Mouse (Mus musculus) embryonic facial prominence, embryonic 14.5 days (tissue): ENCODE results near the gene Orai3. TPM values are rescaled to one million over a fixed set of nuclear protein-coding genes. Genes with fewer than 3 reads are reported as not detected.
A peak's percentile ranks its signal among the peaks of the same experiment; 100 is the strongest.

ENCODE experiments used
- ATAC-seq: fragments of 200-750 bp; cut with Nextera tagmentation; 2 replicates; pipeline ENCODE4 v1.8.0; 2017; ENCODE audit warnings: low read depth, moderate number of reproducible peaks, moderate TSS enrichment
- DNase-seq: peaks from one replicate; pipeline ENCODE4 v3.0.0-alpha.2; 2015; ENCODE audit warnings: low spot score
- H3K27ac ChIP-seq: fragments of 300-500 bp; sonication (generic); replicated peaks from 2 replicates; pipeline ENCODE4 v1.5.1; 2014; ENCODE audit warnings: low read depth, mild to moderate bottlenecking, low read length, moderate library complexity
- H3K27me3 ChIP-seq: fragments of 300-500 bp; sonication (generic); replicated peaks from 2 replicates; pipeline ENCODE4 v1.6.1; 2014; ENCODE audit warnings: low read length; ENCODE audit not compliant: control insufficient read depth, insufficient read depth
- H3K36me3 ChIP-seq: fragments of 300-500 bp; sonication (generic); 2 replicates; pipeline ENCODE4 v1.6.1; 2014; ENCODE audit warnings: low read length, mixed read lengths; ENCODE audit not compliant: control insufficient read depth, insufficient read depth
- H3K4me1 ChIP-seq: fragments of 300-500 bp; sonication (generic); 2 replicates; pipeline ENCODE4 v1.6.1; 2014; ENCODE audit warnings: antibody characterized with exemption, low read length; ENCODE audit not compliant: control insufficient read depth, insufficient read depth
- H3K4me2 ChIP-seq: fragments of 300-500 bp; sonication (generic); 2 replicates; pipeline ENCODE4 v1.6.1; 2014; ENCODE audit warnings: low read depth, mild to moderate bottlenecking, low read length, moderate library complexity, mixed read lengths
- H3K4me3 ChIP-seq: fragments of 300-500 bp; sonication (generic); 2 replicates; pipeline ENCODE4 v1.5.1; 2014; ENCODE audit warnings: low read depth, mild to moderate bottlenecking, low read length
- H3K9ac ChIP-seq: fragments of 300-500 bp; sonication (generic); 2 replicates; pipeline ENCODE4 v1.6.1; 2014; ENCODE audit warnings: low read depth, mild to moderate bottlenecking, low read length, moderate library complexity, mixed read lengths
- H3K9me3 ChIP-seq: fragments of 300-500 bp; sonication (generic); 2 replicates; pipeline ENCODE4 v1.6.1; 2016; ENCODE audit warnings: low read length; ENCODE audit not compliant: control insufficient read depth
- WGBS: fragments of 180-500 bp; shearing (Covaris S2); extraction: QIAGEN DNeasy Blood & Tissue Kit; methylation state at CpG from one replicate; pipeline ENCODE4 v1.1.7; 2014; 5-methylcytosine and 5-hydroxymethylcytosine counted together
- polyA plus RNA-seq: library from polyadenylated mRNA; unstranded; fragments of >200 nt; fragmentation: Nextera tagmentation; extraction: Ambion mirVana; gene quantifications from 2 replicates; pipeline ENCODE4 v1.2.1, GENCODE M21; 2014

Gene Orai3
- polyA plus RNA-seq, 1 experiment from 2014 or later: 10.4 TPM

DNA sequence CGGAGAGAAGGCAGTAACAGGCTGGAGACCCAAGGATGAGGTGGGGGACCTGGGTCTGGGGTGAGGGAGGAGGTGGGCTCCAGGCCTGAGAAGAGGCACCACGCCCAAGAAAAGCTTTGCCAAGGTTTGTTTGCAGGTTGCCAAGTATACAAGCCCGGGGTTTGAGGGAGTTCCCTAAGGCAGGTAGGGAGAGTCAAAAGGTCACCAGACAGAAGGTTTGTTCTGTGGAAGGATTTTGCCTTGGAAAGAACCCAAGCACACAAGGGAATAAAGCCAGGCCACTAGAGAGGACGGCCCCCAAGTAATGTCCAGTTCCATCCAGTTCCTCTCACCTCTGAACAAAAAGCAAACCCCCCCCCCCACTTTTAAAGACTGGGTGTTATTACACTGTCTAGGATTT lies 41.6 kb downstream of the Orai3 start:
- Histone ChIP-seq H3K4me3 (no peak overlapping the region), H3K4me2 (no peak overlapping the region), H3K27ac (no peak overlapping the region), H3K27me3 (no peaks in the 10 kb centered on the region), H3K9me3 (no peaks in the 10 kb centered on the region), H3K4me1 (no peaks in the 10 kb centered on the region), H3K9ac (no peak overlapping the region), H3K36me3 (peaks cover 38% of the 10 kb centered on the region)
- ATAC-seq (no peak), DNase-seq (no peak)
- 83% methylated on average over 4 of the region's 4 CpGs for WGBS

DNA sequence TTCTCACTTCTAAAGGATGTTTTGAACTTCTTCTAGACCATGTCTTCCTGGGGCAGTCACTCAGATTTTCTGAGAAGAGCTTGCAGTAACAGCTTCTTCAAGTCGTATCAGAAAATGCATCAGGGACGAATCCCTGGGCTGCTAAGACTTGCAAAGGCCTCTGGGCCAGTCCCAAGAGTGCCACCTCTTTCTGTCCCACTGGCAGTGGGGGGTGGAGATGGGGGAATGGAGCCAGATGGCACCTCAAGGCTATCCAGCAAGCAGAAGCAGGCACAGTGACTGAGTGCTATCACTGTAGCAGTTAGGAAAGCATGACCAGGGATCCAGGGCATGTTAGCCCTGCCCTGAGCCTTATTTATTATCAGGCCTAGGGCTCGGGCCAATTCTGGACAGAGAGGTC lies 42.7 kb downstream of the Orai3 start:
- no peak overlapping the region for H3K27ac ChIP-seq
- no peaks in the 10 kb centered on the region for H3K9me3 ChIP-seq
- no peak overlapping the region for H3K4me3 ChIP-seq
- ATAC-seq (no peak), DNase-seq (no peak)
- H3K36me3 ChIP-seq: peaks cover 38% of the 10 kb centered on the region
- WGBS: 85% methylated on average over 3 of the region's 3 CpGs
- no peak overlapping the region for H3K4me2 ChIP-seq
- H3K4me1 ChIP-seq: no peaks in the 10 kb centered on the region
- no peak overlapping the region for H3K9ac ChIP-seq
- no peaks in the 10 kb centered on the region for H3K27me3 ChIP-seq

DNA sequence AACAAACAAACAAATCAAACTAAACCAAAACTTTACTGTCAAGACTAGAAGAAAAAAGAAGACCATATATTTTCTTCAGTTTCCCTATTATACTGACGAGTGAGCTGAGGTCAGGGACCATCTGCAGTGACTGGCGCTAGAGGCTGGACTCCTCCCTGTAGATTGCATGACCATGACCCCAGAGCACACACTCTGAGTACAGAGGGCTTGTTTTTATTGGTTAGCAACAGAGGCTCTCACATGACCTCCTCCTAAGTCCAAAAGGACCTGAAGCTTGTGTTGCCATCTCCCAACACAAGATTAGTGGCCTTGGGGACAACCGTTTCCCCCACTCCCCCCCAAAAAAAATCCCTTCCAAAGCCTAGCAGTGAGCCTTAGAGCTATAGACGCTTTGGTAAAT lies 44.2 kb downstream of the Orai3 start:
- H3K9me3 ChIP-seq: no peaks in the 10 kb centered on the region
- no peaks in the 10 kb centered on the region for H3K4me1 ChIP-seq
- H3K36me3 ChIP-seq: peaks cover 32% of the 10 kb centered on the region
- whole genome bisulfite sequencing: 78% methylated on average over 4 of the region's 4 CpGs
- no peaks in the 10 kb centered on the region for H3K27me3 ChIP-seq
- DNase-seq (no peak), ATAC-seq (no peak)
- H3K9ac ChIP-seq: no peak overlapping the region
- no peak overlapping the region for H3K27ac ChIP-seq
- no peak overlapping the region for H3K4me2 ChIP-seq
- H3K4me3 ChIP-seq: no peak overlapping the region

DNA sequence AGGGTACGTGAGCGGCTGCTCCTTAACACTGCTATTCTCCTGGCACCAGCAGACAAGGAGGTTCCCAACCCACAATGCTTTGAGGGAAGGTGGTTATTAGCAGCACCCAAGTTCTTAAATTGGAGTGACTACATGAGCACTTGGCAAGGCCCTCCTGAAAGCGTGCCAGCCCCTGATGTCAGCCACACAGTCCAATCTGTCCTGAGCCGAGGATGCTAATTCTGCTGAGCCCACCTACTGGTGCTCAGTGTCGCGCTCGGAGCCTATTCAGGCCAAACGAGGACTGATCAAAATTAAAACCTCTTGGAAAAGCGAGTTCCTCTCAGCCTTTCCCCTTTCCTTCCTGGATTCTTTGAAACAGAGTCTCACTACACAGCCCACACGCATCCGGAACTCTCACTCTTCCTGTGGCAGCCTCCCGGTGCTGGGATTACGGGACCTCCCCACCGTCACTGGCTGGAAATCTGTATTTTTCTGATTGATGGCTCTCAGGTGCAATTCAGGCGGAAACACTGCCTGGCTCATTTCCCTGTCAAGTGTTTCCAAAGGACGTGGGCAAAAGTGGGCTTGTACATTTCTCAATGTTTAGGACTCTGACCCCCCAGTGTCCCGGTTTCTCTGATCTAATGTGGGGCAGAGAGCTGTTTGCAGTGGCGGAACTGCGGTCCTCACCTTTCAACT lies 44.8 kb downstream of the Orai3 start:
- H3K4me1 ChIP-seq: no peaks in the 10 kb centered on the region
- H3K4me3 ChIP-seq: no peak overlapping the region
- H3K9me3 ChIP-seq: no peaks in the 10 kb centered on the region
- peaks cover 32% of the 10 kb centered on the region for H3K36me3 ChIP-seq
- H3K27me3 ChIP-seq: no peaks in the 10 kb centered on the region
- H3K4me2 ChIP-seq: no peak overlapping the region
- no peak overlapping the region for H3K9ac ChIP-seq
- DNase-seq: no peak
- 0 out of 2 replicates have a peak overlapping the region, but pooled peaks have one; percentile 33 for H3K27ac ChIP-seq
- no peak for ATAC-seq
- WGBS: 84% methylated on average over 19 of the region's 19 CpGs

DNA sequence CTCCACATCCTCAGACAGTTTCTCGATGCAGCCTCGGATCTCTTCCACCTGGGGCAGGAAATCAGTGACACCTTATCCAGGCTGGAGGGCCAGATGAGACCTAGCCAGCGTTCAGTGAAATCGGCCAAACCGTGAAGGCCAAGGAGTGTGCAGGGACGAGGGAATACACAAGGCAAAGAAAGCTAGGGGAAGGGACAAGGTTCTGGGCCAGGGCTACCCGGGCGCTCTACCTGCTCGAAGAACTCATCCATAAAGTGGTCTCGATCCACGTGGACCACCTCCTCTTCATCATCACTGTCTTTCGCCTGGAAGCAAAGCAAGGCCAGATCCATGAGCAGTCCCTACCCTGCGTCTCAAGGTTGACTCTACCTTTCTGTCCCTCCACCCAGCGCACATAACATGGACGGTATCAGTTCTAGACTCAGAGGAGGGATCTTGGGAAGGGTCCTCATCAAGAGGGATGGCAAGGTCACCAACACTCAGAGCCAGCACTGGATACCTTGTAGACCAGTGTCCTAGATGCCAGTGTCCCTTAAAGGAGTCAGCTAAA lies 45.6 kb downstream of the Orai3 start:
- no peaks in the 10 kb centered on the region for H3K9me3 ChIP-seq
- no peak overlapping the region for H3K4me3 ChIP-seq
- peak overlapping the region; percentile 33; the same call in 1 of the 2 replicates for H3K27ac ChIP-seq
- no peak overlapping the region for H3K4me2 ChIP-seq
- H3K9ac ChIP-seq: no peak overlapping the region
- no peaks in the 10 kb centered on the region for H3K27me3 ChIP-seq
- ATAC-seq: no peak
- DNase-seq: no peak
- WGBS: 95% methylated on average over 15 of the region's 15 CpGs
- peaks cover 27% of the 10 kb centered on the region; the same call in 1 of the 2 replicates for H3K36me3 ChIP-seq
- no peaks in the 10 kb centered on the region for H3K4me1 ChIP-seq

DNA sequence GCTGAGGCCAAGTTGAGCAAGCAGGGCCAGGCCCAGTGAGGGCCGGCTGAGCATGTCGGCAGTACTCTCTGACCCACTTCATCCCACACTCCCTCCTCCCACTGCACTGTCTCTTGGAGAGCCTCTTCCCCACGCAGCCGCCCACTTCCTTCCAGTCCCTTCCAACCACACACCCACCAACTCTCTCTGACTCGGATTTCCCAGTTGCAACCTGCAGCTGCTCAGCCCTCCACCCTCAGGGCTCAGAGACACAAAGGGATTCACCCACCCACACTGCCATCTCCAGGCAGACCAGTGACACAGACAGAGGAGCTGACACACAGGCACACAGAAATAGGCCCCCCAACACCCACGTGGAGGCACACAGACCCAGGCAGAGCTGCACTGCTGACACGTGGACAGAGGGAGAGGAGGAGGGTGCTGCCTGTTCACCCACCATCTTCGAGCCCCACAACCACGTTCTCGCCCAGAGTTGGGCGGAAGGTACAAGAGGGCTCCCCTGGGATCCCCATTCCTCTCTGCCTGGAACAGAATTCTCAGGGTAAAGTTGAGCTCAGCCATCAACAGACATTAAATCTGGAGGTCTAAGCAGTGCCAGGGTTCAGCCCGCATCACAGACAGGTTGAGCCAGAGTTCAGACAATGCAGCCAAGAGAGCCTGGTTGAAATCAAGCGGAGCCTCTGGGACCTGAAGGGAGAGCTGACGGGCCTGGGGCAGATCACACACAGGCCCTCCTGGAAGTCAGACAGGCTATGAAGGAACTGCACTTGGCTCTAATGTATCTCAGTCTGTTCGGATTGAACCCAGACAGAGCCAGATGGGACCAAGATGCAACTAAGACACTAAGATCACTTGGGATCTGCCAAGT lies 46.6 kb downstream of the Orai3 start:
- H3K4me2 ChIP-seq: no peak overlapping the region
- H3K27me3 ChIP-seq: no peaks in the 10 kb centered on the region
- H3K9ac ChIP-seq: peak overlapping the region; percentile 41; the same call in 1 of the 2 replicates
- 0 out of 2 replicates have a peak, but pooled peaks cover 20% of the 10 kb centered on the region for H3K36me3 ChIP-seq
- ATAC-seq: peak; percentile 56
- peak; percentile 56 for DNase-seq
- H3K4me1 ChIP-seq: no peaks in the 10 kb centered on the region
- 49% methylated on average over 15 of the region's 15 CpGs for WGBS
- H3K4me3 ChIP-seq: no peak overlapping the region
- H3K9me3 ChIP-seq: no peaks in the 10 kb centered on the region
- peak overlapping the region; percentile 28; the same call in 1 of the 2 replicates for H3K27ac ChIP-seq

DNA sequence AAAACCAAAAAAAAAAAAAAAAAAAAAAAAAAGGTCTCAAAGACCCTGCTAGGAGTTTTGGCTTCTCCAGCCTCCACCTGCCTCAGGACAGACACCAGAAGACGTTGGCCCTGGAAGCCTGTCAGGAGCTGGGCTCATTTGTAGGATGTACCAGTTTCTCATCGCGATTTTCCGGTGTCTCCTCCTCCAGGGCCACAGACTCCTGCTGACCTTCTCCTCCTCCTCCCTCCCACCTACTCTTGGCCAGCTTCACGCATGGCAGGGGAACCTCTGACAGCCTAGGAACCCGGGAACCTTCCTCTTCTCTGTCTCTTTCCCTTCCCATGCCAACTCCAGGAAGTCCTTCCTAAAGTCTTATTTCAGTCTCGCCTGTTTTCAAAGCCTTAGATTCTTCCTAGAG lies 47.4 kb downstream of the Orai3 start:
- Histone ChIP-seq H3K9ac (no peak overlapping the region), H3K4me3 (no peak overlapping the region), H3K27ac (no peak overlapping the region), H3K27me3 (no peaks in the 10 kb centered on the region), H3K9me3 (no peaks in the 10 kb centered on the region), H3K4me2 (no peak overlapping the region), H3K36me3 (0 out of 2 replicates have a peak, but pooled peaks cover 20% of the 10 kb centered on the region), H3K4me1 (no peaks in the 10 kb centered on the region)
- DNase-seq (no peak), ATAC-seq (no peak)
- WGBS: 78% methylated on average over 7 of the region's 7 CpGs

DNA sequence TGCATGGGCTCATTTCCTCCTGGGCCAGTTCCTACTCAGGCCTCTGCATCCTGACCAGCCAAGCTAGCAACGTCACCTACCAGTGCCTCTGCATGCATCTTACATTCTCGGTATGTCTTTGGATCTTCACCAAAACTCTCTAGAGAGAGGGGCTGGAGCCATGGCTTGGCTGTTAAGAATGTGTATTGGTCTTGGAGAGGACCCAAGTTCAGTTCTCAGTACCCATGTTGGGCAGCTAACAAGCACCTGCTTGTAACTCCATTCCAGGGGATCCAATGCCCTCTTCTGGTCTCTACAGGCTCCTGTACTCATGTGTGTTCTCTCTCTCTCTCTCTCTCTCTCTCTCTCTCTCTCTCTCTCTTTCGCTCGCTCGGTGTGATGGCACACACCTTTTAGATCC lies 48.2 kb downstream of the Orai3 start:
- ATAC-seq: no peak
- no peak overlapping the region for H3K4me2 ChIP-seq
- H3K4me1 ChIP-seq: no peaks in the 10 kb centered on the region
- no peak overlapping the region for H3K9ac ChIP-seq
- 0 out of 2 replicates have a peak, but pooled peaks cover 13% of the 10 kb centered on the region for H3K36me3 ChIP-seq
- H3K27ac ChIP-seq: no peak overlapping the region
- H3K9me3 ChIP-seq: no peaks in the 10 kb centered on the region
- H3K4me3 ChIP-seq: no peak overlapping the region
- 93% methylated on average over 5 of the region's 5 CpGs for WGBS
- H3K27me3 ChIP-seq: no peaks in the 10 kb centered on the region
- DNase-seq: no peak
